Mouse (Mus musculus) myocyte (in vitro differentiated cells): ENCODE measurements around the gene Axin2. TPM values are rescaled to one million over a fixed set of nuclear protein-coding genes. Genes with fewer than 3 reads are reported as not detected.

Experiments
- H3K27me3 ChIP-seq: one replicate; pipeline ENCODE4 v1.6.1; 2011; ENCODE audit not compliant: control insufficient read depth, insufficient read depth, insufficient read length
- H3K36me3 ChIP-seq: one replicate; pipeline ENCODE4 v1.6.1; 2011; ENCODE audit not compliant: control insufficient read depth, insufficient read depth
- H3K4me2 ChIP-seq: one replicate; pipeline ENCODE4 v1.6.1; 2011; ENCODE audit warnings: low read depth, control low read depth
- H3K4me3 ChIP-seq: one replicate; pipeline ENCODE4 v1.5.1; 2011; ENCODE audit warnings: mild to moderate bottlenecking, control low read depth, moderate library complexity
- H3K79me2 ChIP-seq: one replicate; pipeline ENCODE4 v1.6.1; 2011; ENCODE audit not compliant: control insufficient read depth, insufficient read depth
- H3ac ChIP-seq: one replicate; pipeline ENCODE4 v1.6.1; 2011; ENCODE audit not compliant: control insufficient read depth, insufficient read length
- CEBPB ChIP-seq: IDR thresholded peaks from 2 replicates; pipeline ENCODE4 v1.6.1; 2011; ENCODE audit warnings: mild to moderate bottlenecking, moderate library complexity; ENCODE audit not compliant: poor library complexity, insufficient read depth, severe bottlenecking
- E2F4 ChIP-seq: IDR thresholded peaks from one replicate; pipeline ENCODE4 v1.6.1; 2011; ENCODE audit warnings: mild to moderate bottlenecking, control low read depth, moderate library complexity; ENCODE audit not compliant: insufficient read depth
- MAX ChIP-seq: IDR thresholded peaks from one replicate; pipeline ENCODE4 v1.6.1; 2011; ENCODE audit warnings: low read depth, mild to moderate bottlenecking, control low read depth
- MYOD1 ChIP-seq, 3 experiments: IDR thresholded peaks; one replicate each; pipeline ENCODE4 v1.6.1; 2011; ENCODE audit warnings: control low read depth in 2 of 3, low read depth in 2 of 3, mild to moderate bottlenecking in 2 of 3, moderate library complexity in 1 of 3; ENCODE audit not compliant: insufficient read length in 2 of 3, control insufficient read depth in 1 of 3
- MYOG ChIP-seq, 3 experiments: IDR thresholded peaks; one replicate each; pipeline ENCODE4 v1.6.1; 2011; ENCODE audit warnings: control low read depth in 2 of 3, low read depth in 2 of 3, mild to moderate bottlenecking in 2 of 3; ENCODE audit not compliant: insufficient read length in 2 of 3, control insufficient read depth in 1 of 3, insufficient read depth in 1 of 3
- POLR2A ChIP-seq: IDR thresholded peaks from one replicate; pipeline ENCODE4 v1.6.1; 2011; ENCODE audit warnings: low read depth, mild to moderate bottlenecking, control low read depth, moderate library complexity; ENCODE audit not compliant: insufficient read length
- POLR2AphosphoS2 ChIP-seq: IDR thresholded peaks from one replicate; pipeline ENCODE4 v1.6.1; 2011; ENCODE audit warnings: low read depth, control low read depth; ENCODE audit not compliant: insufficient read length
- REST ChIP-seq: IDR thresholded peaks from one replicate; pipeline ENCODE4 v1.6.1; 2011; ENCODE audit warnings: mild to moderate bottlenecking, control low read depth, moderate library complexity; ENCODE audit not compliant: insufficient read depth, insufficient read length
- SRF ChIP-seq: IDR thresholded peaks from one replicate; pipeline ENCODE4 v1.6.1; 2011; ENCODE audit warnings: low read depth; ENCODE audit not compliant: control insufficient read depth, insufficient read length
- TCF12 ChIP-seq: IDR thresholded peaks from one replicate; pipeline ENCODE4 v1.6.1; 2011; ENCODE audit warnings: mild to moderate bottlenecking, control low read depth; ENCODE audit not compliant: poor library complexity, insufficient read depth, severe bottlenecking
- TCF3 ChIP-seq: IDR thresholded peaks from one replicate; pipeline ENCODE4 v1.6.1; 2011; ENCODE audit warnings: low read depth, control low read depth; ENCODE audit not compliant: insufficient read length
- USF1 ChIP-seq: IDR thresholded peaks from one replicate; pipeline ENCODE4 v1.6.1; 2011; ENCODE audit warnings: low read depth, mild to moderate bottlenecking, control low read depth, moderate library complexity
- polyA plus RNA-seq: library from polyadenylated mRNA; unstranded; fragments of >200 nt; fragmentation: generic; extraction: Trizol; gene quantifications from one replicate; pipeline ENCODE4 v1.2.1, GENCODE M21; 2012; ENCODE audit warnings: missing spikeins

Axin2 gene
- polyA plus RNA-seq, 1 experiment: 1.7 TPM

GRCm38 (mm10) chr11:108930612-108931011, 10.5 kb downstream of the Axin2 start:
- Histone ChIP-seq H3K4me3 (no peak overlapping the region), H3ac (no peak overlapping the region), H3K4me2 (no peak overlapping the region), H3K79me2 (no peaks in the 10 kb centered on the region), H3K27me3 (no peaks in the 10 kb centered on the region), H3K36me3 (no peaks in the 10 kb centered on the region)
- TF ChIP-seq E2F4: no peak
- no peak for TF ChIP-seq POLR2AphosphoS2
- TF ChIP-seq SRF: no peak
- TF ChIP-seq MYOD1 (IDR thresholded peaks at IDR 0.05; ENCODE audit: control insufficient read depth in 1 of 3, insufficient read length in 2 of 3, low read depth in 2 of 3): no peak
- TF ChIP-seq USF1: no peak
- TF ChIP-seq MYOG (IDR thresholded peaks at IDR 0.05; ENCODE audit: control insufficient read depth in 1 of 3, insufficient read depth in 1 of 3, insufficient read length in 2 of 3, low read depth in 2 of 3): no peak
- no peak for TF ChIP-seq POLR2A
- no peak for TF ChIP-seq MAX
- no peak for TF ChIP-seq TCF12
- no peak for TF ChIP-seq REST
- no peak for TF ChIP-seq CEBPB

GRCm38 (mm10) chr11:108933835-108934234, 13.7 kb downstream of the Axin2 start:
- Histone ChIP-seq H3K4me2 (no peak overlapping the region), H3K79me2 (no peaks in the 10 kb centered on the region), H3K36me3 (no peaks in the 10 kb centered on the region), H3K27me3 (no peaks in the 10 kb centered on the region), H3K4me3 (no peak overlapping the region), H3ac (no peak overlapping the region)
- TF ChIP-seq POLR2AphosphoS2 (no peak), REST (no peak), POLR2A (no peak), MYOG (IDR thresholded peaks at IDR 0.05; ENCODE audit: control insufficient read depth in 1 of 3, insufficient read depth in 1 of 3, insufficient read length in 2 of 3, low read depth in 2 of 3) (no peak), MYOD1 (IDR thresholded peaks at IDR 0.05; ENCODE audit: control insufficient read depth in 1 of 3, insufficient read length in 2 of 3, low read depth in 2 of 3) (no peak), TCF3 (no peak), E2F4 (no peak), TCF12 (no peak), MAX (no peak), SRF (no peak), USF1 (no peak), CEBPB (no peak)

GRCm38 (mm10) chr11:108935128-108935868, 15.1 kb downstream of the Axin2 start:
- no peak overlapping the region for H3ac ChIP-seq
- no peaks in the 10 kb centered on the region for H3K79me2 ChIP-seq
- H3K36me3 ChIP-seq: no peaks in the 10 kb centered on the region
- TF ChIP-seq E2F4 (no peak), USF1 (no peak), MYOD1 (IDR thresholded peaks at IDR 0.05; ENCODE audit: control insufficient read depth in 1 of 3, insufficient read length in 2 of 3, low read depth in 2 of 3) (no peak), CEBPB (no peak), SRF (no peak), TCF3 (no peak), POLR2AphosphoS2 (no peak), MAX (no peak), MYOG (IDR thresholded peaks at IDR 0.05; ENCODE audit: control insufficient read depth in 1 of 3, insufficient read depth in 1 of 3, insufficient read length in 2 of 3, low read depth in 2 of 3) (no peak), POLR2A (no peak), REST (no peak), TCF12 (no peak)
- H3K4me3 ChIP-seq: no peak overlapping the region
- no peaks in the 10 kb centered on the region for H3K27me3 ChIP-seq
- no peak overlapping the region for H3K4me2 ChIP-seq

- TF ChIP-seq E2F4 (no peak), MAX (no peak), MYOD1 (IDR thresholded peaks at IDR 0.05; ENCODE audit: control insufficient read depth in 1 of 3, insufficient read length in 2 of 3, low read depth in 2 of 3) (no peak), SRF (no peak), MYOG (IDR thresholded peaks at IDR 0.05; ENCODE audit: control insufficient read depth in 1 of 3, insufficient read depth in 1 of 3, insufficient read length in 2 of 3, low read depth in 2 of 3) (no peak), POLR2AphosphoS2 (no peak), USF1 (no peak)
- Histone ChIP-seq H3K36me3 (no peaks in the 10 kb centered on the region), H3K79me2 (no peaks in the 10 kb centered on the region), H3ac (no peak overlapping the region), H3K27me3 (no peaks in the 10 kb centered on the region), H3K4me3 (no peak overlapping the region), H3K4me2 (no peak overlapping the region)
Measured at GRCm38 (mm10) chr11:108936016-108936792, 16.1 kb downstream of the Axin2 start.
